Mouse (Mus musculus) lung, embryonic 16.5 days (tissue): Measurements from ENCODE around the gene Txndc5. TPM values are rescaled to one million over a fixed set of nuclear protein-coding genes. Genes with fewer than 3 reads are reported as not detected.

Experiments
- ATAC-seq: fragments of 200-750 bp; cut with Nextera tagmentation; 2 replicates; pipeline ENCODE4 v1.8.0; 2017; ENCODE audit warnings: low read depth, mild to moderate bottlenecking, moderate library complexity
- H3K27ac ChIP-seq: fragments of 300-500 bp; sonication (generic); 2 replicates; pipeline ENCODE4 v1.5.1; 2014; ENCODE audit warnings: mild to moderate bottlenecking, control low read depth, low read length
- H3K27me3 ChIP-seq: fragments of 300-500 bp; sonication (generic); 2 replicates; pipeline ENCODE4 v1.6.1; 2014; ENCODE audit warnings: low read depth, low read length, mixed read lengths; ENCODE audit not compliant: control insufficient read depth, insufficient read depth
- H3K36me3 ChIP-seq: fragments of 300-500 bp; sonication (generic); 2 replicates; pipeline ENCODE4 v1.6.1; 2014; ENCODE audit warnings: low read length; ENCODE audit not compliant: control insufficient read depth, insufficient read depth
- H3K4me1 ChIP-seq: fragments of 300-500 bp; sonication (generic); replicated peaks from 2 replicates; pipeline ENCODE4 v1.6.1; 2014; ENCODE audit warnings: low read length, mixed read lengths; ENCODE audit not compliant: control insufficient read depth, insufficient read depth
- H3K4me2 ChIP-seq: fragments of 300-500 bp; sonication (generic); 2 replicates; pipeline ENCODE4 v1.6.1; 2014; ENCODE audit warnings: low read depth, low read length, control low read depth
- H3K4me3 ChIP-seq: fragments of 300-500 bp; sonication (generic); 2 replicates; pipeline ENCODE4 v1.5.1; 2014; ENCODE audit warnings: mild to moderate bottlenecking, low read length, control low read depth
- H3K9ac ChIP-seq: fragments of 300-500 bp; sonication (generic); 2 replicates; pipeline ENCODE4 v1.6.1; 2014; ENCODE audit warnings: low read length, control low read depth
- H3K9me3 ChIP-seq: fragments of 300-500 bp; sonication (generic); 2 replicates; pipeline ENCODE4 v1.6.1; 2016; ENCODE audit warnings: low read length; ENCODE audit not compliant: control insufficient read depth
- WGBS: fragments of 180-500 bp; shearing (Covaris S2); extraction: QIAGEN DNeasy Blood & Tissue Kit; methylation state at CpG from one replicate; pipeline ENCODE4 v1.1.7; 2014; 5-methylcytosine and 5-hydroxymethylcytosine counted together
- polyA plus RNA-seq: library from polyadenylated mRNA; unstranded; fragments of >200 nt; fragmentation: Nextera tagmentation; extraction: Ambion mirVana; gene quantifications from 2 replicates; pipeline ENCODE4 v1.2.1, GENCODE M21; 2015

The Txndc5 gene
- polyA plus RNA-seq, 1 experiment from 2014 or later: 238 TPM

DNA sequence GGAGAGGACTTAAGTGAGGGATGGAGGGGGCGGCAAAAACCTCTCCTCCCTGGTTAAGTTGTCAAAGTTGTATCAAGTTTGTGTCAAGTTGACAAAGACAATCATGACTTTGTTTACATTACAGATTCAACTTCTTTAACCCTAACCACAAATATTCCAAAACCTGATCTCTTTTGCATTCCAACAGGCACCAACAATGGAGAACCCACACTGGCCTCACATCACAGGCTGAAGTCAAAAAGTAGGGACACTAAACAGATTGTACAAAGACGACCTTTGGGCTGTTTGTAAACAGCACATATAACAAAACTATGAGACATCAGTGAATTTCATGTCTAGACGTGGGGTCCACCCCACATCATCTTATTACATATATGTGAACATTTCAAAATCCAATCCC is 12.8 kb downstream of the Txndc5 start:
- Histone ChIP-seq H3K4me3 (no peak overlapping the region), H3K36me3 (peaks cover 50% of the 10 kb centered on the region), H3K4me2 (no peak overlapping the region), H3K9me3 (no peaks in the 10 kb centered on the region), H3K9ac (no peak overlapping the region), H3K27ac (no peak overlapping the region), H3K27me3 (no peaks in the 10 kb centered on the region), H3K4me1 (no peaks in the 10 kb centered on the region; the same call in none of the 2 replicates)
- WGBS: 51% methylated on average over 3 of the region's 3 CpGs
- no peak for ATAC-seq

DNA sequence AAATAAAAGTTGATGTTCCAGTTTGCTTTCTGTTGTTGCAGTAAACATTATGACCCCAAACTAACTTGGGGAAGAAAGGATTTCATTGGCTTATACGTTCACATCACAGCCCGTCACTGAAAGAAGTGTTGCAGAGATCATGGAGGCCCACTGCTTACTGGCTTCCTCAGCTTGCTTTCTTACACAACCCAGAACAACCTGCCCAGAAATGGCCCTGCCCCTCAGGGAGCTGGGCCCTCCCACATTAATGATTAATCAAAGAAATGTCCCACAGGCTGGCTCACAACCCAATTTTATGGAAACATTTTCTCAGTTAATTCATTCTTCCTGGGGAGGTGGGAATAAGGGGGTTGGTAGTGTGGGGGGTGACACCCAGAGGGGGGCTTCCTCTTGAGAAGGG is 13.2 kb downstream of the Txndc5 start:
- Histone ChIP-seq H3K4me1 (no peaks in the 10 kb centered on the region; the same call in none of the 2 replicates), H3K36me3 (peaks cover 47% of the 10 kb centered on the region), H3K4me3 (no peak overlapping the region), H3K27ac (no peak overlapping the region), H3K27me3 (no peaks in the 10 kb centered on the region), H3K4me2 (no peak overlapping the region), H3K9ac (no peak overlapping the region), H3K9me3 (no peaks in the 10 kb centered on the region)
- WGBS: 69% methylated on average over 2 of the region's 2 CpGs
- no peak; the same call in 1 of the 2 replicates for ATAC-seq

DNA sequence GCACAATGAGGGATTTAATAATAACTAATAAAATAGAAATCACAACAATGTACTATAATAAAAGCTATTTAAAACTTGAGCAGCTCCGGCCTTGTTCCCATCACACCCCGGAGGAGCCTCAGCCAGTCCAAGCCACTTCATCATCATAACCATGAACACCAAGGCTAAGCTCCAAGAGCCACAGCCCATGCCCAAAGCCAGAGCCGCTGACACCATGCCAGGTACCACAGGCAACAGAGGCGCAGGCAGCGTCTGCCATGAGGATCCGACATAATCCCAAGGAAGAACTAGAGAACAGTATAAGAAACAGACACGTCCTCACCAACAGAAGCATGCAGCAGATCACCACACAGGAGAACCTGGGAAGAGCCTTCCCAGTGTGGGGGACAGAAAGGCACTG is 14.7 kb downstream of the Txndc5 start:
- Histone ChIP-seq H3K36me3 (peaks cover 43% of the 10 kb centered on the region), H3K4me1 (no peaks in the 10 kb centered on the region; the same call in none of the 2 replicates), H3K27me3 (no peaks in the 10 kb centered on the region), H3K9ac (no peak overlapping the region), H3K4me2 (no peak overlapping the region), H3K9me3 (no peaks in the 10 kb centered on the region), H3K4me3 (no peak overlapping the region), H3K27ac (no peak overlapping the region)
- WGBS: 91% methylated on average over 7 of the region's 7 CpGs
- ATAC-seq: no peak

DNA sequence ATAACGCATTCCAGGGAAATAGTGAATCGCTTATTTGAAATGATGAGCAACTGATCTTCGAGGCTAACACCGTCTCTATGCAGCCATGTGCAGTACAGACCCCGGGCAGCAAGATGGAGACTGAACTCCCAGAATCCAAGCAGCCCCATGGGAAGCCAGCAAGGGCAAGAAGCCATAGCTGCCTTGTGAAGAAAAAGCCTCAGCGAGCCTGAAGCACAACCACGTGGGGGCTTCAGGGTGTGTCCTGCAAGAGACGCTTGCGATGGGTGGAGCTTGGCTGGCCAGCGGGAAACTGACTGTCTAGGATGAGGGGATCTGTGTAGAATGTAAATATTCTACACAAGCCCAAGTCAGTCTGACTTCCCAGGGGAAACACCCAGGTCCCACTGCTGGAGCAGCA is 16.6 kb downstream of the Txndc5 start:
- WGBS: 73% methylated on average over 10 of the region's 10 CpGs
- Histone ChIP-seq H3K4me3 (no peak overlapping the region), H3K4me2 (no peak overlapping the region), H3K36me3 (peaks cover 30% of the 10 kb centered on the region), H3K9ac (no peak overlapping the region), H3K4me1 (no peaks in the 10 kb centered on the region; the same call in none of the 2 replicates), H3K27me3 (no peaks in the 10 kb centered on the region), H3K27ac (no peak overlapping the region), H3K9me3 (no peaks in the 10 kb centered on the region)
- ATAC-seq: 0 out of 2 replicates have a peak, but pooled peaks have one; percentile 41

DNA sequence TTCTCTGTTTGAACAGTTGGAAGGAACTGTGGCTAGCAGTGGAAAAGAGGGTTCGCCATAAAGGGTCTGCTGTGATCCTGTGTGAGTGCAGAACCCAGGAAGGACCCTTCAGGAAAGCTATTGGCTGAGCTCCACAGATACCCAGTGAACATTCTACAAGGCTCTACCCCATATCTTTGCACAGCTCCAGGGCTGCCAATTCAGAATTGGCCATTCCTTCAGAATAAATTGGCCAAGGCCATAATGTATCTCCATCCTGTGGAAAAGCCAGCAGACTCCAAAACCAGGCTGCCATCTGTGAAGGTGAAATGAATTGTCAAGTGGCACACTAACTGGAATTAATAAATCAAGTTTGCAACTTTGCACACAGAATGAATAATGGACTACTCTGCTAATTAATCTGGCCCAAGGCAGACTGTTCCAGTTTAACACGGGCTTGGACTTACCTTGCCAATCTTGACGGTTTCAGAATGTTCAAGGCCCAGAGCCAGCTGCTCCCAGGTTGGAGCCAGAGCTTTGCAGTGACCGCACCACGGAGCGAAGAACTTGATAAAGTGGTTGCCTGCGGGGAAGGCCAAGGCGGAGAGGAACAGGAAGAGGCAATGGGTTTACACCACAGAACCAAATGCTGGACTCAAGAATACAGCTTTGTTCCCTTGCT is 18.8 kb downstream of the Txndc5 start:
- Histone ChIP-seq H3K9me3 (no peaks in the 10 kb centered on the region), H3K36me3 (peaks cover 25% of the 10 kb centered on the region), H3K9ac (no peak overlapping the region), H3K4me3 (no peak overlapping the region), H3K4me2 (no peak overlapping the region), H3K27me3 (no peaks in the 10 kb centered on the region), H3K4me1 (no peaks in the 10 kb centered on the region), H3K27ac (no peak overlapping the region)
- no peak for ATAC-seq
- whole genome bisulfite sequencing: 81% methylated on average over 8 of the region's 8 CpGs

DNA sequence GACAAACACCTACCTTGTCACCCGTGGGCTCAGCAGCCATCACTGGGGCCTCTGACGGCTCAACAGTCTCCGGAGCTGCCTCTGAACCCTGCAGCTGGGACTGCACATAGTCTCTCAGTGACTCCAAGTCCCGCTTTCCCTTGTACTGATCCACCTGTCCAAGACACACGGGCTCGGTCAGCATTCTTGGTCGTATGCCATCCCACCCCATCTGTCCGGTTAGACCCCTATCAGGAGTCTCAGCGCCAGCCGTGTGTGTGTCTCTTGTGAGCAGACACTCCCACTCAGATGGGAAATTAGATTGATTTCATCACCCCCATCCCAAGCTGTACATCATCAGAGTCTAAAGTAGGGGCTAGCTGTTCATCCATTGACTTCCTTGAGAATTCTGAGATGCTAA is 21.7 kb downstream of the Txndc5 start:
- no peak for ATAC-seq
- Histone ChIP-seq H3K36me3 (peaks cover 36% of the 10 kb centered on the region), H3K27ac (no peak overlapping the region), H3K4me2 (no peak overlapping the region), H3K9me3 (no peaks in the 10 kb centered on the region), H3K9ac (no peak overlapping the region), H3K4me1 (no peaks in the 10 kb centered on the region), H3K4me3 (no peak overlapping the region), H3K27me3 (no peaks in the 10 kb centered on the region)
- 90% methylated on average over 10 of the region's 10 CpGs for WGBS

DNA sequence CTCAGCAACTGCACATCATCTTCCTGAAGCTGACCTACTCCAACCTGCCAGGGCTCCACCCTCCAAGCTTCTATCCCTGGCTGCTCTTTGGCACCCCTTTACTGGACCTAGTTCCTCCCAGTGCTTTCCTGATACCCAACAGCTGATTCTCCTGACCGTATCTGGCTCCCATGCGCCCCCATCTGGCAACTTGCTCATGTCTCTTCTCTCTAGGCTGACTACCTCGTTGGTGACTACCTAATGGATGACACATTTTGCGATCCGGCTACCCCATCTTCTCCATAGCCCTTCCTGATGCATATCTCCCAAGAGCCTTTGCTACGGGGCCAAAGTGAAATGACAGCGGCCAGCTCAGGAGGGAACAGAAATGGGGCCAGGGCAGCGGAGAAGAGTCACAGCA is 22.3 kb downstream of the Txndc5 start:
- no peaks in the 10 kb centered on the region for H3K4me1 ChIP-seq
- no peak overlapping the region for H3K9ac ChIP-seq
- no peaks in the 10 kb centered on the region for H3K9me3 ChIP-seq
- 81% methylated on average over 8 of the region's 8 CpGs for WGBS
- no peaks in the 10 kb centered on the region for H3K27me3 ChIP-seq
- no peak overlapping the region for H3K4me2 ChIP-seq
- H3K4me3 ChIP-seq: no peak overlapping the region
- no peak for ATAC-seq
- no peak overlapping the region for H3K27ac ChIP-seq
- peaks cover 39% of the 10 kb centered on the region for H3K36me3 ChIP-seq

DNA sequence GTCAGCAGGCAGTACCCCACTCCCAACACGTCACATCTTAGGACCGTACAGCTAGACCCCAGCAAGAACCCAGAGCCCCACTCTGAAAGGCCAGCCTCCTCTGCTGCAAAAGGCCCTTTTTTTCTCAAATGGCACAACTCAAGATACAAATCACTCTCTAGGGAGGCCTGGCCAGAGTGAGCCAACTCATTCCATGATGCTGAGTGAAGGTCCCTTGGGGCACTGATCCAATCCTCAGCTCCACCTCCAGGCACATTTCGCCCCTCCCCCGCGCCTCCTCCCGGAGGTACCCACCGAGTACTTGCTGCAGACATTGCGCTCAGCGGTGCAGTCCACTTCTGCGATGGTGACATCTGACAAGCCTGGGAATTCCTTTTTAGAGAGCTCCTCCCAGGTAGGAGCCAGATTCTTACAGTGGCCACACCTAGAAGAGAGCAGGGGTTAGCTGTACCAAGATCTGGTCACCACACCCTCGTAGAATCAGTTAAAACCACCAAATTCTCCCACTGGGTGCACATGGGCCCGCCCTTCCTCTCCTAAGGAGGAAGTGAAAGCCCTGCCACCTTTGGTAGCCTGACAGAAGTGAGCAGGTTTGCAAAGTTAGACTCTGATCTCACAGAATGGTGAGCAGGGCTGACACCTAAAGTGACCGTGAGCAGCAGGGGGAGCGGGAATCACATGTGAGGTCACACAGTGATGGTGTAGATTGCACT is 25.3 kb downstream of the Txndc5 start:
- WGBS: 81% methylated on average over 14 of the region's 14 CpGs
- Histone ChIP-seq H3K27ac (no peak overlapping the region), H3K36me3 (peaks cover 48% of the 10 kb centered on the region), H3K4me3 (no peak overlapping the region), H3K9ac (no peak overlapping the region), H3K27me3 (no peaks in the 10 kb centered on the region), H3K4me1 (no peaks in the 10 kb centered on the region), H3K9me3 (no peaks in the 10 kb centered on the region), H3K4me2 (no peak overlapping the region)
- no peak for ATAC-seq

DNA sequence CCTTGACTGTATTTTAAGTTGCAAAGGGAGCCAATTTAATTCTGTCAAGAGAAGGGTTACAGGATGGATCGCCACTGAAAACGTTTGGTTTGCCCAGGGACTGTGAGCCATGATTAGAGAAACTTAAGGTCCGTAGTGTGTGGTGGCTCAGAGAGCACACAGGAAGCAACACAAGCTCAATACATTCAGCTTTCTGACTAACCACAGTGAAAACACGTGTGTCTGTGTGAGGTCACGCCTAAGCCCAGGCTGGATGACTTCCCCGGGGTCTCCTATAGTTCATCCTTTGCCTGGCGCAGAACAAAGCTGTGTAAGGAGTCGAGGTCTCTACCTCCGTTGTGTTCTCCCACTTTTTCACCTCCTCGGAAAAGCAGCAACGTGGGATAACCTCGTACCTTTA is 27.3 kb downstream of the Txndc5 start:
- Histone ChIP-seq H3K27me3 (no peaks in the 10 kb centered on the region), H3K4me2 (no peak overlapping the region), H3K9me3 (no peaks in the 10 kb centered on the region), H3K9ac (no peak overlapping the region), H3K4me1 (no peaks in the 10 kb centered on the region), H3K4me3 (no peak overlapping the region), H3K27ac (no peak overlapping the region), H3K36me3 (peaks cover 48% of the 10 kb centered on the region)
- no peak for ATAC-seq
- WGBS: 84% methylated on average over 12 of the region's 12 CpGs
